Mouse (Mus musculus) regulatory T cell (primary cell): Measurements from ENCODE around the gene Fam168b.

Experiments used
- in situ Hi-C: fragments of 300-600 bp; cut with MboI, MseI; formaldehyde crosslinking; loops from one replicate; pipeline ENCODE4 v1.15.1; 2025; ENCODE audit warnings: high pct_unique_total_duplicates

The Fam168b gene

DNA sequence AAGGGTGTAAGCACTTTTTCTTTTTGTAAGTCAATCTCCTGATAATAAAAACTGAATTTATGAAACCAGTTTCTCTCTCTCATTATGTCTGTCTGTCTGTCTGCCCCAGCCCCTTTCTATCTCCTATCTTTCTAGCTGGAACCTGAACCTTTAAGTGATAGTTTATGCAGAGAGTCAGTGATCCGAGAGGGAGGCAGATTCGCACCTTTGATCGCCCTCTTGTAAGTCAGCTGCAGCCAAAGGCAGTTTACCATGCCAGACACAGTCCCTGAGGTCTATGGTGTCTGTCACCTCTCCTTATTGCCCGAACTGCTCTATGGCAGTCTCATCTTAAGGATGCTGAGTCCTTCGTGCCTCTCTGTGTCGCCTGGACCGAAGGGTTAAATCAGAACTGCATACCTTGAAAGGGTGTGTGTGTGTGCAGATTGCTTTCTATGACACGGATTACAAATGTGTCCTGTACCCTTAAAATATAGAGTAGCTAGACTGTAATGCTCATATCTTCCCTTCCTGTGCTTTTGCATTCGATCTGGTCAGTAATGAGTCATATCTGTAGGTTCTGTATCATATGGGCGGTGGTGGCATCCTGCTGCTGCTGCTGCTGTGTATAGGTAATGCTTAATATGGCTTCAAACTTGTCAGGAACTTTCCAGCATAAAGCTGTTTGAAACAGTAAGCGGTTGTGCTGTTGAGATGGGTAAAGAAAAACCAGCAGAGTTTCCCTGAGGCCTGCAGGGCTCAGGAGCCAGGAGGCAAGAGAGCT lies 9.4 kb upstream of the Fam168b start:
- in situ Hi-C loops, result no loop called here

DNA sequence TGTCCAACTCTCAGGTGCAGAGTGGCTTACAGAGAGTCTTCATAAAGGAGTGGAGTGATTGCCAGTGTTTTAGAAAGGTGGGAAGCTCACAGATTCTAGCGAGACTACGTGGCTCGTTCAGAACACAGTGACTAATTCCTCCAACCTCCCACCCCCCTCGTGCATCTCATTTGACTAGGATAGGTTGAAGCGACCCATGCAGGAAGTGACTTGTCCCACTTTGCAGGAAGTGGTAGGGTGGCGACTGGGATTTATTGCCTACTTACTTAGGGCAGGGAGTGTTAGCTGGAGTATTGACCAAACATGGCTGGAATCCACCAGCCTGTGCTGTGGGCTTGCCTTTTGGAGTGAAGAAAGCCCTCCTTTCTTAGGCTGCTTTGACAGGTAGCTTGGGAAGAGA lies 8.7 kb upstream of the Fam168b start:
- in situ Hi-C loops, result no loop called here

DNA sequence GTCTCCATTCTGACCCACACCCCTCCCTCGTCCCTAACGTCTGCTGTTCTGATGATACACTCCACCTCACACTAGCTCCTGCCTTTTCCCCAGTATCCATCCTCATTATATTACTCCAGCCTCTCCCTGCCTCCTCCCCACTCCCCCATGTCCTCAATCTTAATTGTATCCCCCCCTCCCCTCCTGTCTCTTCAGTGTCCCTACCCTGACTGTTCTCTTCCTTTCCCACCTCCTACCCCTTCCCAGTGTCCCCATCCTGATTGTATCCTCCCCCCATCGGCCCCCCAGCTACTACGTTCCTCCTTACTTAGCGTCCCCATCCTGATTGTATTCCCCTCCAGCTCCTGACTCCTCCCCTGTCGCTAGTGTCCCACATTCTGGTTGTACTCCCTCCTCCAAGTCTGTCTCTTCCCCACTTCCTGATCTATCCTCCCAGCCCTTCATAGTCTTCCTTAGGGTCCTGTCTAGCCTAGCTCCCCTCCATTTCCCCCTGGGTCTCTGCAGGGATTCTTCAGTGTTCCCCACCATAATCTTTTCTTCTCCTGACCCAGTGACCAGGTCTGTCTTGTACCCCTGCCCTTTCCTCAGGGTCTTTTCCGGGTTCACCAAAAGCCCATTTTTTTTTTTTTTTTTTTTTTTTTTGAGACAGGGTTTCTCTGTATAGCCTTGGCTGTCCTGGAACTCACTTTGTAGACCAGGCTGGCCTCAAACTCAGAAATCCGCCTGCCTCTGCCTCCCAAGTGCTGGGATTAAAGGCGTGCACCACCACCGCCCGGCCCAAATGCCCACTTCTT lies 7.7 kb upstream of the Fam168b start:
- in situ Hi-C loops, result no loop called here

DNA sequence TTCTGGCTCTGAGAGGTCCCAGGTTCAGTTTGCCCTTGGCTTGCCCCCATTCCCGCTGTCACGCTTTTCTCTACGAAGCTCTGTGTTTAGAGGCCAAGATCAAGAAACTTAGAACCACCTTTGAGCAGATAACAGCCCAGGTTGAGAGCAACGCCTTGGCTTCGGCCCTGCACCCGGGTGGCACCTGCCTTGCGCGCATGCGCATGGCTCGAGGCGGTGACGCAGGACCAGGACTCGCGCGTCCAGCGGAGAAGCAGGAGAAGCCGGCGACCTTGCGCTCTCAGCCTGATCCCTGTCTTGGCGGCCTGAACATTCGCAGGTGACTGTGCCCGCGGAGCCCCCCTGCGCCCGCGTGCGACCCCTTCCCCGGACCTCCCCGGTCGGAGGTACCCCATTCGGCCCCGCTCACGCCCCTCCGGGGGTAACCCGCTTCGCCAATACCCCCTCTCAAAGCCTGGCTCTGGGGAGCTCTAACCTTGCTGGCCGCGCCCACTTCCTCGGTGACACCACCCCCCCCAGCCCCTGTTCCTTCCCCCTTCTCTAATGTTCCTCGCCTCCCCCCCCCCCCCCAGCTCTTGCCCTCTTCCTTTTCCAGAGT lies 7.0 kb upstream of the Fam168b start, which contains the start of gene Plekhb2:
TSS of gene Plekhb2 (plus strand) at position 232 of the 598 bp plus-strand sequence.
- in situ Hi-C loops, result no loop called here

DNA sequence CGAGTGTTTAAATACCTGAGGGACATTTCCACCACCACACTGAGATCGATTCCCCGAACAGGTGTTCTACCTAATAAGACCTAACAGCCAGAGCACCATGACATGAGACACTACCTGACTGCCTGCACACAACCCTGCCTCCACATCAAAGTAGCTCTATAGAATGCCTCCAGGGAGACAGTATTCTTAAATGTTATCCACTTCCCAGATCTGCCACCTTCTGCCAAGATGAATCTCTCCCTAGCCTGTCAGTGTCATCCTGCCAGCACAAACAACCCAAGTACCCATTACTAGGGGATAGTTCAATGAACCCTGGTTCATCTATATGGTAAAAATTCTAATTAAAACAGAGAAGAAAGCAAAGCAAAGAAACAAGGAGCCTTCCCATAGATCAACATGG lies 4.2 kb upstream of the Fam168b start:
- in situ Hi-C loops, result no loop called here

DNA sequence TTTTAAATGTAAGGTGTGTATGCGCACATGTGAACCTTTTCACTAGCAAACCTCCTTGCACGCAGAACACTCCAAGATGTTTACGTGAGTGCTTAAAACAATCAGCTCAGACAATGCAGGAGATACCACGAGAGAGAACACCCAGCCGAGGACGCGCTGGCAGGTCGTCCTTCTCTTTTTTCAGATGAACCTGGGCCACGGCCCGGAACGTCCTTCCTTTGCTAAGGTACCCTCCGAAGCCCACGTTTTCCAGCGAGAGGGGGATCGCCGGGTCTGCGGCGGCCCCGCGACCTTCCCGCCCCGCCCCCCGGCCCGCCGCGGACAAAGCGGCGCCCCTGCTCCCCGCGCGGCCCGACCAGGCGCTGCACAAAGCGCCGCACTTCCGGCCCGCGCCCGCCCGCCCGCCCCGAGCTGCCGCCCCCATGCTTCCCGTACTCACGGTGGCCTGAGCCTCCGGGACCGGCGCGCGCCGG lies 440 bp downstream of the Fam168b start:
- in situ Hi-C loops, result no loop called here

DNA sequence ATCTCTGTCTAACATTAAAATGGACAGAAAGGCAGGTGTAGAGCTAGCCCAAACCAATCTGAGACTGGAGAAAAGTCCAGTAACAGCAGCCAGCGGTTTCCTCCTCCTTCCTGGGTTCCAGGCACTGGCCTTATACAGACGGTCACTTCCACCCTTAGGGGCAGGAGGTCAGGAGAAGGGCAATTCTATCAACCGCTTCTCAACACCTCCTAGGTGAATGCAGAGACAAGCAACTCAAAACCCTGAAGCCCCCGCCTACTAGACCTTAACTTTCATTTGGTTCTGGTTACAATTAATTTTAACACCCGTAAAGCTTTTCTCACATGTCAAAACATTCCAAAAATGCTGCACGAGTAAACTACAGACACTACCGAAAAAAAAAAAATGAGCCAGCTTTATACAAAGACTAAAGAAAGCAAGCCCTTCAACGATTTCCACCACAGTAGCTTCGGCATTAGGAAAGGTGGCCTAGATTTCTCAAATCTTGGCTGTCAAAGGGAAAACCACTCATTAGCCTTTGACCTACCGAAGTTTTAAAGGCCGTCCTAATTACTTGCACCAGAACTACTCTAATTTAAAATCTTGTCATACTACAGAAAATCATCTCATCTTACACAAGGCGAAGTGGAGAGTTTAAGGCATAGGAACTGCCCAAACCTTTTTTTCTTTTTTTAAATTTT lies 1.0 kb downstream of the Fam168b start:
- in situ Hi-C loops, result no loop called here

DNA sequence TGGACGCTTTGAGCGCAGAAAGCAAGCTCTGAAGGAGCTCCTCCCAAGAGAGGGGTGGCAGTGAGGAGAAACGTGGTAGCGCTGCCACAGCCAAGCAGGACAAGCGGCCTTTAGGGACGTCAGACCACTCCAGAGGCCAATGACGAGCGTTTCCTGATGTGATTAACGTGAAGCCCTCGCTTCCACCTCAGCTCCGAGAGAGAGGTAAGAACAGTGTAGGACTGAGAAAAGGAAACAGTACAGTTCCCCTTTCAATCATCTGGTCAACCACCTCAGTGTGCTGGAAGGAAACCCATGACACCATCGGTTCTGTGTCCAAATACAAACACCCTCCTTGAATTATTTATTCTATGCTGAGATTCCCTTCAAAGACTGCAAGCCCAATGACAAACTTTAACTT lies 3.6 kb downstream of the Fam168b start:
- in situ Hi-C loops, result no loop called here

DNA sequence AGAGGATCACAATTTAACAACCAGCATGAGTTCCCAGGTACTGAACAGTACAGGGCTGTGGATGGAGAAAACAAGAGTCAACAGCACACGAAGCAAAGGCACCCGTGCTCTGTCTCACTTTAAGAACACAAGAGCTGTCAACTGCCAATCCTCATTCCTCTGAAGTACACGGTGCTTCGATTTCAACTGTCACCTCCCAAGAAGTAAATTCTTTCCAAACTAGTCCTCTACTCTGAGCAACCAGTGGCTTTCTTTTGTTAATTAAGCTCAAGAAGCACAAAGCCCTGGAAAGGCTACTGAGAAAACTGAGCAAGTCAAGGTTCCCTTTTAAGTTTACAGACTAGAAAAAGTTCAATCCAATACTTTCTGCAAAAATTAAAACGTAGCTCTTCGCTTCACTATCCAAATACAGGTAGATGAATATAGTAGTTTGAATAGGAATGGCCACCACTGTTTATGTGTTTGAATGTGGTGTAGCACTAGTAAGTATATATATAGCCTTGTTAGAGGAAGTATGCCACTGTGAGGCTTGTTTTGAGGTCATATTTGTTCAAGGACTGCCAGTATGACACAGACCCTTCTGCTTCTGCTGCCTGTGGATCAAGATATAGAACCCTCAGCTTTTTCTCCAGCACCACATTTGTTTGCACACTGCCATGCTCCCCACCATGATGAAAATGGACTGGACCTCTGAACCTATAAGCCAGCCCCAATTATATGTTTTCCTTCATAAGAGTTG lies 4.7 kb downstream of the Fam168b start:
- in situ Hi-C loops, result no loop called here

DNA sequence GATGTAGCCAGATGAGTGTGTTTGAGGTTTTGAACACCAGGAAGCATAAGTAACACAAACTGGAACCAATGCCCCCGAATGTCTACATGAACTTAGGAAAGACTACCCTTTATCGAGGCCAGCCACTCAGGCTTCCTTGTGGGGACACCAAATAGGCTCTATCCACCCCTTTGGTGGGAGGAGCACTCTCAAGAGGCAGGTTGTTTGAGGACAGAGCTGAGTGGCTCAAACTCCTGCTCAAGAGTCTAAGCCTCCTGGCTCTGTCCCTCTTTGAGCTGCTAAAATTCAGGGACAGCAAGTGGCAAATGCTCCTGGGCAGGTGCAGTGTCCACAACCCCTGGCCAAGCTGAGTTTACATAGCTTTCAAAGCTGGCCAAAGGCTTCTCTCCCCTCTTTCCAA lies 8.0 kb downstream of the Fam168b start:
- in situ Hi-C loops, result no loop called here

DNA sequence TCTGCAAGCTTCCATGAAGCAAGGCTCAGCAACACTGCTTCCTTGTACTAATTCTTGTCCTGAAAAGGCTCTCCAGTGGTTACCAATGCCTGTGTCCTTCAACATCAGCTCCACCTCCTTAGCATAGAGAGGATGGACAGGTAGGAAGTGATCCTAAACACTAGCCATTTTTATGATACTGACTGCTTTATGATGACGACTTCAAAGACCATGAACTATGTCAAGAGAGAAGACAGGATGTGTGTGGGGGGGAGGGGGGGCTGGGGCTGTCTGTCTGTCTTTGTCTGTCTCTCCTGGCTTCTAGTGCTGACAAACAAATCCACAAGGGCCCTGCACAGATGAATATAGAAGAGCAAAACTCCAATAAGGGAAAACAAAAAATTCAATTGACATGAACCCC lies 11.5 kb downstream of the Fam168b start:
- in situ Hi-C loops, result no loop called here

DNA sequence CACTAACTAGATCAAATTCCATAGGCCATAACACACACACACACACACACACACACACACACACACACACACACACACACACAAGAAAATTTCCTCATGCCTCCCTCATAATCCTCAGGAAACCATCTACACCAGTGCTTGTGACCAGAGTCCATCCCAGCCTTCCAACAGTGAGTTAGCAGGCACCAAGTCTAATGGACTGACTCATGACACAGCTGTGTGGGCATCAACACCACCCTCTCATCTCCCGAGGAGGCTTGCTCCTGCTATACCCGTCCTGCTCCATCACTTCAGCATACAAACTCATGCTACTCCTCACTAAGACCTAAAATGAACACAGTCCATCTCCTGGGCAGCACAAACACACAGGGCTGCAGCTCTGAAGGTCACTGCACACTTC lies 11.9 kb downstream of the Fam168b start:
- in situ Hi-C loops, result no loop called here

DNA sequence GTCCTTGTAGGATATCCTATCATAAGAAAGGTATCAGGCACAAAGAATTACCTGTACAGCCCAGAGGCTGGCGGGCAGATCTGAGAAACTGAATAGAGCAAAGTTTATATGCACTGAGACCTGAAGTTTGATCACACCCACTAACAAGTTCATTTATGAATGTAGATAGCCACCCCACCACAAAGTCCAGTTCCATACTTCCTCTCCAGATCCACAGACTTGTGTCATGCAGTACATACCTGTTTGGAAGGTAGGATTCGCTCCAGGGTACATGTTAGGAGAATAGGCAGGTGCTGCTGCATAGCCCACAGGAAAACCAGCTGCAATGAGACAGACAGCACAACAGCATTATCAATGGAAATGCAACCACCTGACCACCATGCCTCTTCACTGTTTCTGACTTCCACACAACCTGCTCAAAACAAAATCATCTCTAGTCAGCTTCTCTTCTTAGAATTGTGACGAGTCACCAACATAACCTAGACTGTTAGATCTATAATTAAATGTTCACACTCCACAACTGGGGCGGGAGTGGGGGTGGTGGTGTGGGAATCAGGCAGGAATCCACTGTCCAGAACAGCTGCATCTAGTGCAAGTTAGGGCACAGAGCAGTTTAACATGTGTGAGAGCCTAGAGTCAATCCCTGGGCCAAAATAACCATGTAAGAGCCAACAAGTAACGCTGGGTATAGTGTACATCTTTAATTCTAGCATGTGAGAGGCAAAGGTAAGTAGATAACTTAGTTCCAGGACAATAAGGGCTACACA lies 14.2 kb downstream of the Fam168b start:
- in situ Hi-C loops, result no loop called here

DNA sequence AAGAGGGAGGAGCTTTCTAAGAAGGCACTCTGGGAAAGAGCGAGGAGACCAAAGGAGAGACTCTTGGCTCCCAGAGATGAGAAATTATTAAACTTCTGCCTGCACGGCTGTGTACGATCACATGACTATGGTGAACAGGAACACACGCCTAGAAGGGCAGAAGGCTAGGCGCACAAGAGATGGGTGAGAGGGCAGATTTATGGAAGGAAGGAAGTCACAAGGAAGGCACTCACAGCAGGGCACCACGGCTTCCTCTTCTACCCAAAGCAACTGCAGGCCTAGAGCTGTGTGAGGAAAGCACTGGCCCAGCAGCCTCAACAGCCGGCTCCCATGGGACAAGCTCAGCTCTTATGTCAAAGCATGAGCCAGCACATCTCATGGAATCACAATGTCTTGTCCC lies 15.0 kb downstream of the Fam168b start:
- in situ Hi-C loops, result no loop called here

DNA sequence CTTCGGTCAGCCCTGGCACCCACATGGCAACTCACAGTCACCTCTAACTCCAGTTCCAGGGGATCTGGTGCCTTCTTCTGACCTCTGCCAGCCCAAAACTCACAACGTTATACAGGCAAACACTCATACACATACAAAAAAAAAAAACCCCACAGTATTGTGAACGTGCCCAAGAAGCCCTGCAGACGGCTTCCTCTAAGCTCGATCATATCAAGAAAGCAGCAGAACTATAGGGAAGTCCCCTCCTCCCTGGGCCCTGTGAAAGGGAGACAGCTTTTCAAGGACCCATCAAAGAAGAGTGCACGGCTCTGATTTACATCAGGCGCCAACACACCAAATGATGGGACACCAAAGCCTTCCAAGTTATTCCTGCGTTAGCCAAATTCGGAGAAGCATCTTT lies 17.0 kb downstream of the Fam168b start:
- in situ Hi-C loops, result no loop called here

DNA sequence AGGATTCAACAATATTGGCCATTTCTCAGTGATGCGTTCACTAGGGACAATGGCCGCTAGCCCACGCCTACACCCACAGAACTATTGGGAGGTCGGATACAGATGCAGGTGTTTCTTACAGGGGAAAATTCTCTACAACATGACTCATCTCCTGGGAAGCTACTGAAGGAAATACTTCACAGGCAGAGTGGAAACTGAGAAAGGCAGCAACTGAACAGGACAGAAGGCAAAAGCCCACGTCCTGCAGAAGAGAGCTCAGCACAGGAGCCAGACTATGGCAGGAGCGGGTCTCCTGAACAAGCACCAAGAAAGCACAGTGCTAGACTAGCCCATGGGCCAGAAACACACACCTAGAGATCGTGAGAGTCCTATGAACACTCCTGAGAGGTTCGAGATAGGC lies 18.7 kb downstream of the Fam168b start:
- in situ Hi-C loops, result no loop called here

DNA sequence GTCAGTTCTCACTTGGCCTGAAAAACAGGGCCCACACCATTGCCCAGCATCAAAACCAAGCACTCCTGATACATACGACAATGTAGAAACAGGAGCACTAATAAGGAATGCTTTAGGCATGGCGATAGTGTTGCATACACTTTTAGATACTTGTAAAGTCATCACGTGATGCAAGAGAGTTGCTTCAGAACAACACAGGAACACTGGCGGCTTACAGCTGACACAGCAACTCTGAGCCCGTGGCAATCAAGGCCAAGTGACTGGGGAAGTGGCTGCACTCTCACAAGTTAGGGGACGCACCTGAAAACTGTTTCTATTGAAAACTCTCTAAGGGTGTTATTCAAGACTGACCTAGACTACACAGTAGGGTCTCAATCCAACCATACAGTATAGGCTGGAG lies 19.5 kb downstream of the Fam168b start:
- in situ Hi-C loops, result no loop called here

DNA sequence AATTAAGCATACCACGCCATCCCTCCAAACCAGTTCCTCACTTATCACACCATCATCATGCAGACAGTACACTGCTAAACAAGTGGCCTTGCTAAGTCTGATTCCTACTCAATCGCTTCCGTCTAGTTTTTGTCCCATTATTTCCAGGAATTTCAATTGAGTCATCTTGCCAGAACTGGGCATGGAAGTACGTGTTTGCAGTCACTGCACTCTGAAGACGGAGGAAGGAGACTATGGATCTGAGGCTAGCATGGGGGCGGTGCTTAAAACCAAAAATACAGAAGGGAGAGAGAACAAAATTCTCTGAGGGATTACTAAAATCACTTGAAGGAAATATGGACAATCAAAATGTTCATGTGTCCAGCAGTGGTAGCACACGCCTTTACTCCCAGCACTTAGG lies 20.1 kb downstream of the Fam168b start:
- in situ Hi-C loops, result no loop called here

DNA sequence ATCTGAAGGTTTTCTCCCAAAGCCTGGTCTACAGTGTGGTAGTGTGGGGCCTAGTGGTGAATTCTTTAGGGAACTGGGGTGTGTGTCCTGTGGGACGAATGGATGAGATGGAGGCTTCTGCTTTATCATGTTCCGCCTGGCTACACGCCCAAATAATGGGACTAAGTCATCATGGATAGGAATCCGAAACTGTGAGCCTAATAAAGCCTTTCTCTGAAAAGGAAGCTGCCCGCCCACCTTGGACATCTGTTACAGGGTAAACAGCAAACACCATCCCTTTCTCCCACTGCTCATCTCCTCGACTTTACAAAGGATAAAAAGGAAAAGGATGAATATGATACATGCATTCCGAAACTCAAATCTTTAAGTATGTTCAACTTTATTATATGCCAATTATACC lies 20.9 kb downstream of the Fam168b start:
- in situ Hi-C loops, result no loop called here

DNA sequence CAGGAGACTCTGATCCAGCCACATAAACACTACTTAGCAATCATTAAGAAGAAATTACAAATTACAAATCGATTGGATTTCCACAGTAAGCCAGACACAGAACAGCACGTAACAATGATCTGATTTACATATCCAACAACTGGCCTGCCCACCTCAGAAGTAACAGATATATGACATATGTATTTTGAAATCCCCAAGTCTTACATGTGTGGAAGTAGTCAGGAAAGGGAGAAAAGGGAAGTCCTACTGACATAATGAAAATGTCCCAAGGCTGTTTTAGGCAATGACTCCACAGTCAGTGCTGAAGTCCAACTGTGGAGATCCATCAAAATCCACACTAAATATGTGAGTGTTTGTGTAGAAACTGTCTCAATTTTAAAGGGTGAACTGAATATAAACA lies 21.5 kb downstream of the Fam168b start:
- in situ Hi-C loops, result no loop called here
